Mouse (Mus musculus) cerebellum, adult 2 months (tissue): ENCODE data around the gene Amigo2.

ENCODE experiments used
- CTCF ChIP-seq: fragments of 200-500 bp; IDR thresholded peaks from 2 replicates; pipeline ENCODE4 v1.5.1; 2011; ENCODE audit warnings: low read depth, mild to moderate bottlenecking, control low read depth, low read length, moderate library complexity, borderline replicate concordance; ENCODE audit not compliant: insufficient read depth
- POLR2A ChIP-seq: fragments of 200-500 bp; IDR thresholded peaks from 2 replicates; pipeline ENCODE4 v1.6.1; 2011; ENCODE audit warnings: low read length, control low read depth, borderline replicate concordance; ENCODE audit not compliant: insufficient read depth

GRCm38 (mm10) chr15:97272831-97273230, 25.7 kb upstream of the Amigo2 start:
- TF ChIP-seq POLR2A, result no peak
- no peak for TF ChIP-seq CTCF
